Mouse (Mus musculus) kidney, adult 9 months (tissue): ENCODE results near the gene Smtn.

Source experiments
- DNase-seq: peaks from one replicate; pipeline ENCODE4 v3.0.0; 2022

Smtn gene

GRCm38 (mm10) chr11:3503755-3504693 is 36.4 kb downstream of the Smtn start:
- no peak for DNase-seq

- no peak for DNase-seq
Measured at GRCm38 (mm10) chr11:3502459-3503072, 37.8 kb downstream of the Smtn start.

- peak; percentile 59 for DNase-seq
Measured at GRCm38 (mm10) chr11:3502057-3502456, 38.4 kb downstream of the Smtn start.

GRCm38 (mm10) chr11:3497296-3497695 is 43.1 kb downstream of the Smtn start:
- DNase-seq: no peak

- peak; percentile 70 for DNase-seq
Measured at GRCm38 (mm10) chr11:3496756-3497155, 43.7 kb downstream of the Smtn start.

GRCm38 (mm10) chr11:3495496-3495895 is 44.9 kb downstream of the Smtn start:
- no peak for DNase-seq

GRCm38 (mm10) chr11:3494857-3495256 is 45.6 kb downstream of the Smtn start:
- DNase-seq: no peak

- no peak for DNase-seq
Measured at GRCm38 (mm10) chr11:3492748-3493147, 47.7 kb downstream of the Smtn start.

- no peak for DNase-seq
Measured at GRCm38 (mm10) chr11:3489036-3489435, 51.4 kb downstream of the Smtn start.

- no peak for DNase-seq
Measured at GRCm38 (mm10) chr11:3487952-3488570, 52.4 kb downstream of the Smtn start, which contains the start of gene Pla2g3. TSS of gene Pla2g3 (plus strand) at chr11:3488284.

- no peak for DNase-seq
Measured at GRCm38 (mm10) chr11:3486349-3486748, 54.1 kb downstream of the Smtn start.

GRCm38 (mm10) chr11:3483980-3484642 is 56.3 kb downstream of the Smtn start:
- no peak for DNase-seq

- DNase-seq: no peak
Measured at GRCm38 (mm10) chr11:3475489-3475888, 64.9 kb downstream of the Smtn start.

GRCm38 (mm10) chr11:3474480-3475115 is 65.8 kb downstream of the Smtn start:
- peak; percentile 64 for DNase-seq

GRCm38 (mm10) chr11:3472484-3472883 is 67.9 kb downstream of the Smtn start:
- peak; percentile 89 for DNase-seq

- DNase-seq: peak; percentile 76
Measured at GRCm38 (mm10) chr11:3471448-3471850, 69.0 kb downstream of the Smtn start.
